Mouse (Mus musculus) gastrocnemius, postnatal 25 days (tissue): ENCODE measurements around the gene Trim54. TPM values are rescaled to one million over a fixed set of nuclear protein-coding genes. Genes with fewer than 3 reads are reported as not detected.

ENCODE experiments used
- DNase-seq: peaks from one replicate; pipeline ENCODE4 v3.0.0; 2022
- total RNA-seq, 2 experiments: library from RNA; stranded (reverse); gene quantifications; 1 replicate in 1 of 2; 2 replicates in 1 of 2; pipeline ENCODE4 v1.2.3; 2021

The Trim54 gene
- total RNA-seq, 2 experiments from 2014 or later, result 303 to 342 TPM

GRCm38 (mm10) chr5:31183678-31184077 is 67.2 kb downstream of the Trim54 start:
- DNase-seq, result no peak

Other genes with a start within 250 kb of the Trim54 start
- 10 to 100 TPM; 25.2 to 35.0 TPM for gene Tmem214, start 248.7 kb upstream of the Trim54 start, total RNA-seq
- gene Agbl5, start 228.0 kb upstream of the Trim54 start, total RNA-seq, result 1 to 10 TPM; 2.0 to 2.5 TPM
- gene Ost4, start 208.9 kb upstream of the Trim54 start, total RNA-seq, result 100 to 1,000 TPM; 103 to 117 TPM
- gene Emilin1, start 203.3 kb upstream of the Trim54 start, total RNA-seq, result 10 to 100 TPM in 1 of 2 experiments, 1 to 10 TPM in 1; 9.3 to 10.9 TPM
- 10 to 100 TPM; 25.2 to 34.5 TPM for gene Khk, start 195.3 kb upstream of the Trim54 start, total RNA-seq
- gene Cgref1, start 171.1 kb upstream of the Trim54 start, total RNA-seq, result 1 to 10 TPM; 3.4 to 4.3 TPM
- gene Preb, start 156.4 kb upstream of the Trim54 start, total RNA-seq, result 10 to 100 TPM; 69.8 to 81.6 TPM
- gene Tcf23, start 148.1 kb upstream of the Trim54 start, total RNA-seq, result under 1 TPM; 0.18 to 0.21 TPM
- 10 to 100 TPM; 41.8 to 44.4 TPM for gene Atraid, start 68.4 kb upstream of the Trim54 start, total RNA-seq
- 1 to 10 TPM; 2.5 to 3.5 TPM for gene Slc5a6, start 67.8 kb upstream of the Trim54 start, total RNA-seq
- gene Cad, start 61.9 kb upstream of the Trim54 start, total RNA-seq, result 10 to 100 TPM; 19.3 to 25.1 TPM
- gene Dnajc5g, start 10.4 kb upstream of the Trim54 start, total RNA-seq, result not detected
- gene Slc30a3, start 8.5 kb upstream of the Trim54 start, total RNA-seq, result under 1 TPM in 1 of 2 experiments, not detected in 1; 0.13 TPM
- not detected for gene Ucn, start 22.1 kb downstream of the Trim54 start, total RNA-seq
- gene Mpv17, start 37.5 kb downstream of the Trim54 start, total RNA-seq, result 10 to 100 TPM; 22.9 to 25.6 TPM
- gene Gm29609, start 63.2 kb downstream of the Trim54 start, total RNA-seq, result under 1 TPM; 0.26 to 0.35 TPM
- gene Gtf3c2, start 63.4 kb downstream of the Trim54 start, total RNA-seq, result 10 to 100 TPM; 21.8 to 24.5 TPM
- gene Snx17, start 76.5 kb downstream of the Trim54 start, total RNA-seq, result 10 to 100 TPM; 28.3 to 31.1 TPM
- gene Eif2b4, start 76.7 kb downstream of the Trim54 start, total RNA-seq, result 10 to 100 TPM; 51.5 to 63.1 TPM
- gene Zfp513, start 85.6 kb downstream of the Trim54 start, total RNA-seq, result 1 to 10 TPM; 5.4 to 5.7 TPM
- 10 to 100 TPM; 32.6 to 35.4 TPM for gene Ppm1g, start 104.0 kb downstream of the Trim54 start, total RNA-seq
- gene Nrbp1, start 124.2 kb downstream of the Trim54 start, total RNA-seq, result 10 to 100 TPM; 52.2 to 55.9 TPM
- gene Gm9970, start 124.5 kb downstream of the Trim54 start, total RNA-seq, result not detected
- 1 to 10 TPM; 1.8 to 1.9 TPM for gene Krtcap3, start 135.0 kb downstream of the Trim54 start, total RNA-seq
- 10 to 100 TPM; 21.0 to 24.4 TPM for gene Ift172, start 174.4 kb downstream of the Trim54 start, total RNA-seq
- gene Fndc4, start 179.4 kb downstream of the Trim54 start, total RNA-seq, result 1 to 10 TPM; 1.5 to 3.1 TPM
- not detected for gene Gckr, start 180.7 kb downstream of the Trim54 start, total RNA-seq